Mouse (Mus musculus): Measurements from ENCODE around the gene Trib3. TPM values are rescaled to one million over a fixed set of nuclear protein-coding genes. Genes with fewer than 3 reads are reported as not detected.

Gene Trib3
- total and polyA plus RNA-seq, 2 experiments from 2014 or later: 3.4 to 4.2 TPM

- no peaks in the 10 kb centered on the region for H3K9me3 ChIP-seq (ENCODE audit: low read length)
- ATAC-seq (ENCODE audit: low FRiP score): no peak
- WGBS: 80% methylated on average over 4 of the region's 4 CpGs
Measured at GRCm38 (mm10) chr2:152333345-152334006, 10.4 kb downstream of the Trib3 start.

GRCm38 (mm10) chr2:152332101-152332825 is 11.6 kb downstream of the Trib3 start, which contains the start of gene Rbck1:
Rbck1 (minus strand) TSS chr2:152332653.
- H3K9ac ChIP-seq (replicated peaks; ENCODE audit: low read length, poor library complexity, severe bottlenecking): peak within 1 kb of the TSS; percentile 89
- WGBS: under 1% methylated on average over 54 of the region's 54 CpGs

More at GRCm38 (mm10) chr2:152333345-152334006, 10.4 kb downstream of the Trib3 start:
- Histone ChIP-seq H3K36me3 (ENCODE audit: insufficient read depth, low read length) (peaks cover 8% of the 10 kb centered on the region; the same call in 1 of the 2 replicates), H3K9ac (replicated peaks; ENCODE audit: low read length, poor library complexity, severe bottlenecking) (no peak overlapping the region), H3K27me3 (ENCODE audit: insufficient read depth, low read length) (no peaks in the 10 kb centered on the region), H3K4me1 (ENCODE audit: insufficient read depth, low read length) (peaks cover 9% of the 10 kb centered on the region), H3K4me3 (ENCODE audit: low read depth, low read length) (no peak overlapping the region), H3K4me2 (ENCODE audit: low read depth, low read length, poor library complexity, severe bottlenecking) (no peak overlapping the region), H3K27ac (ENCODE audit: low read depth, low read length) (no peak overlapping the region)
- TF ChIP-seq CTCF (IDR thresholded peaks at IDR 0.05): no peak
- no peak for DNase-seq (ENCODE audit: low spot score)

GRCm38 (mm10) chr2:152330858-152331423 is 12.9 kb downstream of the Trib3 start:
- H3K27ac ChIP-seq (ENCODE audit: low read depth, low read length): no peak overlapping the region
- DNase-seq (ENCODE audit: low spot score) (no peak), ATAC-seq (ENCODE audit: low FRiP score) (no peak)
- no peak for TF ChIP-seq CTCF (IDR thresholded peaks at IDR 0.05)
- H3K27me3 ChIP-seq (ENCODE audit: insufficient read depth, low read length): no peaks in the 10 kb centered on the region
- H3K36me3 ChIP-seq (ENCODE audit: insufficient read depth, low read length): peaks cover 24% of the 10 kb centered on the region
- peak overlapping the region; percentile 87 for H3K4me2 ChIP-seq (ENCODE audit: low read depth, low read length, poor library complexity, severe bottlenecking)
- H3K4me3 ChIP-seq (ENCODE audit: low read depth, low read length): no peak overlapping the region
- WGBS: 74% methylated on average over 7 of the region's 7 CpGs
- H3K9ac ChIP-seq (replicated peaks; ENCODE audit: low read length, poor library complexity, severe bottlenecking): no peak overlapping the region
- no peaks in the 10 kb centered on the region for H3K9me3 ChIP-seq (ENCODE audit: low read length)
- H3K4me1 ChIP-seq (ENCODE audit: insufficient read depth, low read length): peaks cover 9% of the 10 kb centered on the region

More at GRCm38 (mm10) chr2:152332101-152332825, 11.6 kb downstream of the Trib3 start, which contains the start of gene Rbck1:
- ATAC-seq (ENCODE audit: low FRiP score): peak; percentile 96
- peak; percentile 96 for DNase-seq (ENCODE audit: low spot score)
- Histone ChIP-seq H3K36me3 (ENCODE audit: insufficient read depth, low read length) (peaks cover 11% of the 10 kb centered on the region), H3K4me2 (ENCODE audit: low read depth, low read length, poor library complexity, severe bottlenecking) (peak within 1 kb of the TSS; percentile 87), H3K27me3 (ENCODE audit: insufficient read depth, low read length) (no peaks in the 10 kb centered on the region), H3K9me3 (ENCODE audit: low read length) (no peaks in the 10 kb centered on the region), H3K27ac (ENCODE audit: low read depth, low read length) (peak within 1 kb of the TSS; percentile 79), H3K4me1 (ENCODE audit: insufficient read depth, low read length) (peaks cover 9% of the 10 kb centered on the region), H3K4me3 (ENCODE audit: low read depth, low read length) (peak within 1 kb of the TSS; percentile 89)
- TF ChIP-seq CTCF (IDR thresholded peaks at IDR 0.05): 0 out of 2 replicates have a peak, but pooled peaks have one; percentile 1

- H3K4me2 ChIP-seq (ENCODE audit: low read depth, low read length, poor library complexity, severe bottlenecking): no peak overlapping the region
- no peak for DNase-seq (ENCODE audit: low spot score)
- no peak for TF ChIP-seq CTCF (IDR thresholded peaks at IDR 0.05)
Measured at GRCm38 (mm10) chr2:152327980-152328379, 15.9 kb downstream of the Trib3 start.

GRCm38 (mm10) chr2:152326654-152327053 is 17.2 kb downstream of the Trib3 start:
- H3K27ac ChIP-seq (ENCODE audit: low read depth, low read length): no peak overlapping the region
- 90% methylated on average over 8 of the region's 8 CpGs for WGBS
- no peak for ATAC-seq (ENCODE audit: low FRiP score)
- no peak for DNase-seq (ENCODE audit: low spot score)
- no peak overlapping the region for H3K9ac ChIP-seq (replicated peaks; ENCODE audit: low read length, poor library complexity, severe bottlenecking)
- peaks cover 61% of the 10 kb centered on the region for H3K36me3 ChIP-seq (ENCODE audit: insufficient read depth, low read length)
- no peaks in the 10 kb centered on the region for H3K9me3 ChIP-seq (ENCODE audit: low read length)
- no peak overlapping the region for H3K4me3 ChIP-seq (ENCODE audit: low read depth, low read length)
- no peak overlapping the region for H3K4me2 ChIP-seq (ENCODE audit: low read depth, low read length, poor library complexity, severe bottlenecking)
- no peaks in the 10 kb centered on the region for H3K27me3 ChIP-seq (ENCODE audit: insufficient read depth, low read length)
- peaks cover 9% of the 10 kb centered on the region for H3K4me1 ChIP-seq (ENCODE audit: insufficient read depth, low read length)
- no peak for TF ChIP-seq CTCF (IDR thresholded peaks at IDR 0.05)

More at GRCm38 (mm10) chr2:152327980-152328379, 15.9 kb downstream of the Trib3 start:
- Histone ChIP-seq H3K9me3 (ENCODE audit: low read length) (no peaks in the 10 kb centered on the region), H3K36me3 (ENCODE audit: insufficient read depth, low read length) (peaks cover 49% of the 10 kb centered on the region), H3K27me3 (ENCODE audit: insufficient read depth, low read length) (no peaks in the 10 kb centered on the region), H3K4me3 (ENCODE audit: low read depth, low read length) (no peak overlapping the region), H3K9ac (replicated peaks; ENCODE audit: low read length, poor library complexity, severe bottlenecking) (no peak overlapping the region), H3K4me1 (ENCODE audit: insufficient read depth, low read length) (peaks cover 9% of the 10 kb centered on the region), H3K27ac (ENCODE audit: low read depth, low read length) (no peak overlapping the region)
- WGBS: 81% methylated on average over 5 of the region's 5 CpGs
- ATAC-seq (ENCODE audit: low FRiP score): no peak
